Mouse (Mus musculus): ENCODE measurements at regions not wholly inside any gene's neighbourhood (a gene's known extent, or its start where the extent isn't known, plus 50 kb on each side); places are given as distances from the start of the nearest gene placed in this dataset.

- TF ChIP-seq CTCF (IDR thresholded peaks at IDR 0.05; ENCODE audit: insufficient read depth, low read depth, low read length) (no peak), POLR2A (IDR thresholded peaks at IDR 0.05; ENCODE audit: insufficient read depth, low read depth, low read length) (no peak)
These were observed 481.0 kb downstream of the Rfpl4b start for GRCm38 (mm10) chr10:38340406-38341175.

Data from olfactory bulb, adult 2 months (tissue).